Mouse (Mus musculus) ZHBTc4 (cell line): ENCODE data around the gene Pdha1.

ENCODE experiments used
- DNase-seq: peaks from one replicate; pipeline ENCODE4 v3.0.0-alpha.2; 2011; ENCODE audit warnings: low read depth, low spot score

Gene Pdha1

GRCm38 (mm10) chrX:160137861-160138717, at the start of gene Pdha1:
Gene Pdha1, minus strand, starts transcription at chrX:160138413.
- DNase-seq, result peak; percentile 95

- DNase-seq, result no peak
These were observed 40.8 kb upstream of the Pdha1 start for GRCm38 (mm10) chrX:160179032-160179431.

GRCm38 (mm10) chrX:160170150-160170549, 31.9 kb upstream of the Pdha1 start:
- DNase-seq, result peak; percentile 71

GRCm38 (mm10) chrX:160166246-160166985, 28.2 kb upstream of the Pdha1 start:
- DNase-seq, result no peak

GRCm38 (mm10) chrX:160164259-160164658, 26.0 kb upstream of the Pdha1 start:
- no peak for DNase-seq

- DNase-seq, result peak; percentile 20
These were observed 15.1 kb upstream of the Pdha1 start for GRCm38 (mm10) chrX:160153147-160153815.

GRCm38 (mm10) chrX:160148859-160149258, 10.6 kb upstream of the Pdha1 start:
- no peak for DNase-seq

GRCm38 (mm10) chrX:160147406-160147805, 9.2 kb upstream of the Pdha1 start:
- no peak for DNase-seq

GRCm38 (mm10) chrX:160146806-160147205, 8.6 kb upstream of the Pdha1 start:
- peak; percentile 71 for DNase-seq

GRCm38 (mm10) chrX:160137177-160137860, 894 bp downstream of the Pdha1 start:
- no peak for DNase-seq

GRCm38 (mm10) chrX:160136153-160136552, 2.1 kb downstream of the Pdha1 start:
- DNase-seq, result peak; percentile 80

- DNase-seq, result peak; percentile 67
These were observed 2.5 kb downstream of the Pdha1 start for GRCm38 (mm10) chrX:160135719-160136118.

- DNase-seq, result peak; percentile 62
These were observed 3.9 kb downstream of the Pdha1 start for GRCm38 (mm10) chrX:160134136-160134843.

- peak; percentile 61 for DNase-seq
These were observed 21.6 kb downstream of the Pdha1 start for GRCm38 (mm10) chrX:160116658-160117057.

GRCm38 (mm10) chrX:160116074-160116473, 22.1 kb downstream of the Pdha1 start:
- DNase-seq, result no peak

GRCm38 (mm10) chrX:160113777-160114176, 24.4 kb downstream of the Pdha1 start:
- DNase-seq, result no peak

- DNase-seq, result no peak
These were observed 30.4 kb downstream of the Pdha1 start for GRCm38 (mm10) chrX:160107817-160108216.

- DNase-seq, result no peak
These were observed 46.2 kb downstream of the Pdha1 start for GRCm38 (mm10) chrX:160091973-160092372.
